Mouse (Mus musculus) limb, embryonic 12.5 days (tissue): ENCODE measurements around the gene Hip1. TPM values are rescaled to one million over a fixed set of nuclear protein-coding genes. Genes with fewer than 3 reads are reported as not detected.

Experiments
- ATAC-seq: fragments of 200-750 bp; cut with Nextera tagmentation; 2 replicates; pipeline ENCODE4 v1.8.0; 2017; ENCODE audit warnings: low read depth, moderate TSS enrichment; ENCODE audit not compliant: insufficient number of reproducible peaks, insufficient read depth, low FRiP score, low TSS enrichment
- H3K27ac ChIP-seq: fragments of 300-500 bp; sonication (generic); 2 replicates; pipeline ENCODE4 v1.5.1; 2016; ENCODE audit warnings: mild to moderate bottlenecking, moderate library complexity
- H3K27me3 ChIP-seq: fragments of 300-500 bp; sonication (generic); 2 replicates; pipeline ENCODE4 v1.6.1; 2016; ENCODE audit warnings: mild to moderate bottlenecking, moderate library complexity
- H3K36me3 ChIP-seq: fragments of 300-500 bp; sonication (generic); 2 replicates; pipeline ENCODE4 v1.6.1; 2016; ENCODE audit warnings: mild to moderate bottlenecking, moderate library complexity
- H3K4me1 ChIP-seq: fragments of 300-500 bp; sonication (generic); replicated peaks from 2 replicates; pipeline ENCODE4 v1.6.1; 2016
- H3K4me2 ChIP-seq: fragments of 300-500 bp; sonication (generic); 2 replicates; pipeline ENCODE4 v1.6.1; 2016; ENCODE audit warnings: mild to moderate bottlenecking, moderate library complexity
- H3K4me3 ChIP-seq: fragments of 300-500 bp; sonication (generic); replicated peaks from 2 replicates; pipeline ENCODE4 v1.5.1; 2016; ENCODE audit warnings: mild to moderate bottlenecking
- H3K9ac ChIP-seq: fragments of 300-500 bp; sonication (generic); replicated peaks from 2 replicates; pipeline ENCODE4 v1.6.1; 2016; ENCODE audit warnings: mild to moderate bottlenecking, moderate library complexity
- H3K9me3 ChIP-seq: fragments of 300-500 bp; sonication (generic); 2 replicates; pipeline ENCODE4 v1.6.1; 2016; ENCODE audit warnings: mild to moderate bottlenecking, moderate library complexity
- WGBS: fragments of 180-500 bp; shearing (Covaris S2); methylation state at CpG from one replicate; pipeline ENCODE4 v1.1.7; 2016; 5-methylcytosine and 5-hydroxymethylcytosine counted together
- polyA plus RNA-seq: library from polyadenylated mRNA; unstranded; fragments of >200 nt; fragmentation: Nextera tagmentation; extraction: Ambion mirVana; gene quantifications from 2 replicates; pipeline ENCODE4 v1.2.1, GENCODE M21; 2016

Gene Hip1
- 50.7 and 54.8 TPM in 2 replicates for polyA plus RNA-seq

DNA sequence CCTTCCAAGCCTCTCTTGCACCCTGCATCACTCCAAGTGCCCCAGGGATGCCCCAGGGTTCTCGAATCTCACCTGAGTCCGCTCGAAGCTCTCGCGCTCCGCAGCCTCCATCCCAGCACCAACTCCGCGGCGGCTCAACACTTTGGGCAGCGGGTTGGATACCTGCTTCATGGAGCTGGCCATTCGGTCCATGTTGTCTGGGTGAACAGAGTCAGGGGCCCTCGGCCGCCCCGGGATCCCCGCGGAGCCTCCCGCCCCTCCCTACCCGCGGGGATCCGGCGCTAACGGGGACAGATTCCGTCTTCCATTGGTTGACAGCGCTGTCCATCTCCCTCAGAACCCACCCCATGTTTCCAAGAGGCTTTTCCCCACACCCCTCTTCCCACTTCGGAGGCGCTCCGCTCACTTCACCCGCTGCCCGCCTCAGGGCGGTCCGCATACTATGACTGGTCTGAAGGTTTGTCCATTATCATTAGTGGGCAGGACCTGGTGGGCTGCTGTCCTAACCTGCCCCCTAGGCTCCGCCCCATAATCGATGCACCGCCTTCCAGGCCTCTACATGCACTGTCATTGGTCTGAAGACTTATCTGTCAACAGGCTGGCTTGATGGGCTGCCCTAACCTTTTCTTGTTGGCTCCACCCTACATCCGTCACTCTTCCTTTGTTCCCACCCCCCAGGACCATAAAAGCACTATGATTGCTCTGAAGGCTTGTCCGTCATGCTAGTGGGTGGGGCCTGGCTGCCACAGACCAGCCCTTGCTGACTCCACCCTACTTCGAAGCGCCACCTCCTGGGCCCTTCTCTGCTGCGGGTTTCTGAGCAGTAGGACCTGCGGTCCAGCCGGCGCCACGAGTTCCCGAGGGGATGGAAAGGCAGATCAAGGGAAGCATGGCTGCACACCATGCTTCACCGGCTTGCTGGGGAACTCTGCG lies at the start of gene Hip1:
Hip1 (minus strand) TSS at position 256 of the 933 bp plus-strand sequence.
- H3K4me3 ChIP-seq = peak within 1 kb of the TSS; percentile 69
- H3K4me1 ChIP-seq = peaks cover 18% of the 10 kb centered on the region
- under 1% methylated on average over 46 of the region's 46 CpGs for WGBS
- peak; percentile 100 for ATAC-seq
- H3K36me3 ChIP-seq = no peaks in the 10 kb centered on the region
- H3K9me3 ChIP-seq = no peaks in the 10 kb centered on the region
- peak within 1 kb of the TSS; percentile 46 for H3K27ac ChIP-seq
- peak within 1 kb of the TSS; percentile 92 for H3K4me2 ChIP-seq
- peaks cover 27% of the 10 kb centered on the region; the same call in 1 of the 2 replicates for H3K27me3 ChIP-seq
- H3K9ac ChIP-seq = peak within 1 kb of the TSS; percentile 73

DNA sequence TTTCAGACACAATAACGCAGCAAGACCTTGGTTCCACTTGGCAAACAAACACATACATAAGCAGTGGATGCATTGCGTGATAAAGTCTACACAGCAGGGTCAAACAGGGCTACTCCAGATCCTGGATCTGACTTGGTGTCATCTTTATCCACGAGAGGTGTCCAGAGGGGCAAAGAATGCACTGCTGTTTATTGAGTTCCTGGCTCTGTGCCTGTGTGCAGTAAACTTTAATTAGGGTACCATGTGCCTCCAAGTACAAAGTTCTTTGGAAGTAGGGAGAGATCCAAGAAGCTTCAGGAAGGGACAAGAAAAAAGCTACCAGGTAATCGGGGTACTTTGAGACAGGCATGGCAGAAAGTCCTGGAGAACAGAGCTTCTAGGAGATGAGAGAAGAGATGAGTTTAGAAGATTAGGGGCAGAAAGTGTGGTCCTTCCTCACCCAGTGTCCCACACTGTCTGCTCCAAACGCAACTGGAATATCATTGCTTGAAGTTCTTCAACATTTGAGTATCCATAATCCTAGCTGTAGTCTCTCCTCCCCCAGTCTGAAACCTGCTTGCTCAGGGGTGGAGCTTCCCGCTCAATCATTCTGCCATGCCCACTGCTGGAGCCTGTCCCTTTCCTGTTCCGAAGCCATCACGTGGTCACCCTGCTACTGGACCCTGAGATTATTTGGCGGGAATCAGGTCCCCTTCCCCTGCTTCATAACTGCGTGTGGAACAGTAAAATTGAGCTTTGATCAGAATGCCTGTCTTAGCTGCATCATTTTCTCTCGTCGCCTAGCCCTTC lies 45.3 kb upstream of the Hip1 start:
- Histone ChIP-seq H3K4me1 (no peaks in the 10 kb centered on the region), H3K27me3 (no peaks in the 10 kb centered on the region), H3K9me3 (peaks cover 8% of the 10 kb centered on the region; the same call in 1 of the 2 replicates), H3K27ac (no peak overlapping the region), H3K4me3 (no peak overlapping the region), H3K36me3 (no peaks in the 10 kb centered on the region), H3K4me2 (no peak overlapping the region), H3K9ac (no peak overlapping the region)
- WGBS = 77% methylated on average over 12 of the region's 12 CpGs
- no peak for ATAC-seq

DNA sequence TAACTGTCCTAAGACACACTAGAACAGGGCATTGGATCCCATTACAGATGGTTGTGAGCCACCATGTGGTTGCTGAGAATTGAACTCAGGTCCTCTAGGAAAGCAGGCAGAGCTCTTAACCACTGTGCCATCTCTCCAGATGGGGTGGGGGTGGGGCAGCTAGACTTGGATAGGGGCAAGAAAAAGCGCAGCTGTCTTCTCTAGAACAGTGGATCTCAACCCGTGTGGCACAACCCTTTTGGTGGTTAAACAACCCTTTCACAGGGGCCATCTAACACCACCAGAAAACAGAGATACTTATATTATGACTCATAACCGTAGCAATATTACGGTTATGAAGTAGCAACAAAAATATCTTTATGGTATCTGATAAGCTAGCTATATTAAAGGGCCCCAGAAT lies 42.8 kb upstream of the Hip1 start:
- no peak overlapping the region for H3K4me3 ChIP-seq
- H3K4me2 ChIP-seq = no peak overlapping the region
- no peak for ATAC-seq
- 85% methylated on average over 4 of the region's 4 CpGs for WGBS
- no peaks in the 10 kb centered on the region for H3K36me3 ChIP-seq
- no peaks in the 10 kb centered on the region for H3K4me1 ChIP-seq
- no peak overlapping the region for H3K9ac ChIP-seq
- H3K27ac ChIP-seq = no peak overlapping the region
- no peaks in the 10 kb centered on the region for H3K27me3 ChIP-seq
- peaks cover 8% of the 10 kb centered on the region; the same call in 1 of the 2 replicates for H3K9me3 ChIP-seq

DNA sequence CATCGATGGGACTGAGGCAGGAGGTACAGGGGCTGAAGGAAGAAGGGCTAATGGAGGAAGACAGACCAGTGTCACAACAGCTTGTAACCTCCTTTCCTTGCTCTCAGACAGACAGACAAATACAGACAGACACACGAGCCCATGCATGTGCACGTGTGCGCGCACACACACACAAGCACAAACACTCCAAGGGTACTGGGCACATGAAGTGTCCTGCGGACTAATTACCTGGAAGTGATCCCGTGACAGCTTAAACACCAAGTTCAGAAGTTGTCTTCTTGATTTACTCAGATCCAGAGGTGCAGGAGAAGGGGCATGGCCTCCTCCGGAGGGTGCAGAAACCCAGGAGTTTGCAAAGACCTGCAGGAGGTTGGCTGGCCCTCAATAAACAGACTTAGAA lies 40.8 kb upstream of the Hip1 start:
- ATAC-seq = no peak
- no peaks in the 10 kb centered on the region for H3K36me3 ChIP-seq
- 93% methylated on average over 8 of the region's 8 CpGs for WGBS

DNA sequence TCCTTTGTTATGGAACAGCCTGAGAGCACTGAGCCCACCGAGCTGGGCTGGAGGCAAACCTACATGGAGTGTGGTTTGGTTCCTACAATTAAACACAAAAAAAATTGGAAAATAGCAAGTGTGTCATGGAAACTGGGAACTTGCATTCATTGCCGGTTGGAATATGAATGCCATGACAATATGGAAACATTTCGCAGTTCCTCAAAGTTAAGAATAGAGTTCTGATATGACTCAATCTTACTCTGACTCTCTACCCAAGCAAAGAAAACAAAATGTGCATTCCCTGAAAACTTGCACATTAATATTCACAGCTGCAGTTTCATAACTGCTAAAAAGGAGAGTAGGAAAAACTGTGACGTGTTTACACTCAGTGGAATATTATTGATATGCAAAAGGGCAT lies 37.4 kb upstream of the Hip1 start:
- Histone ChIP-seq H3K36me3 (no peaks in the 10 kb centered on the region), H3K9me3 (no peaks in the 10 kb centered on the region), H3K4me3 (no peak overlapping the region), H3K27ac (no peak overlapping the region), H3K4me2 (no peak overlapping the region), H3K9ac (no peak overlapping the region), H3K4me1 (no peaks in the 10 kb centered on the region), H3K27me3 (no peaks in the 10 kb centered on the region)
- no peak for ATAC-seq
- WGBS = 89% methylated on average over 4 of the region's 4 CpGs

More for the DNA sequence above, 40.8 kb upstream of the Hip1 start:
- Histone ChIP-seq H3K4me2 (no peak overlapping the region), H3K27me3 (no peaks in the 10 kb centered on the region), H3K9ac (no peak overlapping the region), H3K27ac (no peak overlapping the region), H3K4me1 (no peaks in the 10 kb centered on the region), H3K9me3 (no peaks in the 10 kb centered on the region), H3K4me3 (no peak overlapping the region)

DNA sequence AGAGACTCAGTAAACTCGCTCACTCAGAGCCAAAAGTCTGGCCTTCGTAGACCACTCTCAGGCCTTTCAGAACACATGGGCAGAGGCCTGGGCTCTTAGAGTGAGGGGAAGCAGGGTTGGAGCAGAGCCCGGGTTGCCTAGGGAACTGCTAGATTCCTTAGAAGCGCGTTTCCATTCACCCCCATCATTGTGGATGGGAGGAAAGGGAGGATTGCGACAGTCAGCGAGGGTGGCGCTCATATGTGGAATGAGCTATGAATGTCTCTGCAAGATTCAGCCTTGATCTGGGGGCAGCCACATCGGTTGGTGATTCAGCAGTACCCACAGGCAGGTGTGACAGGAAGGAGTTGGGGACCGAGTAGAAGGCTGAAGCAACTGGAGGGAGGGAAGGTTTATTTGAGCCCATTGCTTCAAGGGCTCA lies 34.4 kb upstream of the Hip1 start:
- H3K4me3 ChIP-seq = no peak overlapping the region

DNA sequence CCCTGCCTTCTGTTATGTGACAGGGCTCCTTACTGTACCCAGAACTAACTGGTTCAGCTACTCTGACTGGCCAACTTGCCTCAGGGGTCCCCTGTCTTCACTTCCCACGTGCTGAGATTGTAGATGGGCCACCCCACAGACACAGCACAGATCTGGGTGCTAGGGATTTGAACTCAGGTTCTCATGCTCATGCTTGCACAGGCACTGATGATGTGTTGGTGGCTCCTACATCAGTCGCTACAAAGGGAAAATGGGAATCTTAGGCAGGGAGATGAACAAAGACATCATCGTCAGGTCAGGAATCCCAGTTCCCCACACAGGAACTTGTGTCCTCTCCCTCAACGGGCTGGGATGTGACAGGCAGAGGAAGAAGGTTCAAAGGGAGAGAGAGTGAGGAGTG lies 31.1 kb upstream of the Hip1 start:
- WGBS = 53% methylated on average over 4 of the region's 4 CpGs
- no peaks in the 10 kb centered on the region for H3K9me3 ChIP-seq
- no peaks in the 10 kb centered on the region for H3K4me1 ChIP-seq
- no peaks in the 10 kb centered on the region for H3K36me3 ChIP-seq
- no peak overlapping the region for H3K4me3 ChIP-seq
- H3K27ac ChIP-seq = no peak overlapping the region
- no peak overlapping the region for H3K4me2 ChIP-seq
- ATAC-seq = no peak
- H3K27me3 ChIP-seq = no peaks in the 10 kb centered on the region
- H3K9ac ChIP-seq = no peak overlapping the region

More for the DNA sequence above, 34.4 kb upstream of the Hip1 start:
- Histone ChIP-seq H3K27ac (no peak overlapping the region), H3K36me3 (no peaks in the 10 kb centered on the region), H3K27me3 (no peaks in the 10 kb centered on the region), H3K4me1 (no peaks in the 10 kb centered on the region), H3K9ac (no peak overlapping the region), H3K9me3 (no peaks in the 10 kb centered on the region), H3K4me2 (no peak overlapping the region)
- WGBS = 94% methylated on average over 10 of the region's 10 CpGs
- no peak for ATAC-seq

DNA sequence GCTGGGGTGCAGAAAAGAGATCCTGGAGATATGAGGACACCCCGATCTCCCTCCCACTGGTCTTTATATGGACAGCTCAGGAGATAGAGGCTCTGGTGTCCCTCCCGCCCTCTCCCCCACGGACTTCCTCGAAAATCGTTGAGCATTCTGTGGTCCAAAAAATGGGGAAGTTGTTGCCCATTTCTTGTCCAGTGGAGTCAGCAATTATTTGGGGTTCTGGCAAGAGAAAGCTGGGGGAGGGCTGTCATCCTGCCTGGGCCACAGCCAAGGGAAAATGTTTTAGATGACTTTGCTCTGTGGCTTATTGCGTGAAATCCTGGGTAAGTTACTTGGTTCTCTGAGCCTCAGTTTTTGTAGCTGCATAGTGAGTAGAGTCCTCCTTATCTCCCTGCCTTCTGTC lies 28.1 kb upstream of the Hip1 start, which contains the start of gene Ccl24:
Ccl24 (minus strand) TSS at position 44 of the 400 bp plus-strand sequence.
- WGBS = 86% methylated on average over 6 of the region's 6 CpGs
- Histone ChIP-seq H3K27ac (no peak within 1 kb of the TSS), H3K9ac (no peak within 1 kb of the TSS), H3K4me1 (no peaks in the 10 kb centered on the region), H3K36me3 (no peaks in the 10 kb centered on the region), H3K9me3 (no peaks in the 10 kb centered on the region), H3K4me3 (no peak within 1 kb of the TSS), H3K4me2 (no peak within 1 kb of the TSS), H3K27me3 (no peaks in the 10 kb centered on the region)
- no peak for ATAC-seq

DNA sequence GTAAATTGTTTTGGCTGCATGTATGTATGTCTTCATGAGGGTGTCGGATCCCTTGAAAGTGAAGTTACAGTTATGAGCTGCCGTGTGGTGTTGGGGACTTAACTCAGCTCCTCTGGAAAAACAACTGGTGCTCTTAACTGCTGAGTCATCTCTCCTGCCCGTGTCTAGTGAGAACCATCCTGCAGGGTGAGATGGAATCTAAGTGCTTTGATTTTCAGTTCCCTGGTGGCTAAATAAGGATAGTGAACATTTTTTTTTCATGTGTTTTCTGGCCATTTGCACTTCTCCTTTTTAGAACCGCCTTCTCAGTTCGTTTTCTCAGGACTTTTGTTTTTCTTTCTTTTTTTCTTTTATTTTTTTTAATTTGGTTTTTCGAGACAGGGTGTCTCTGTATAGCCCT lies 23.8 kb upstream of the Hip1 start:
- H3K27me3 ChIP-seq = no peaks in the 10 kb centered on the region
- no peak overlapping the region for H3K27ac ChIP-seq
- ATAC-seq = no peak
- H3K4me2 ChIP-seq = no peak overlapping the region
- 64% methylated on average over 6 of the region's 6 CpGs for WGBS
- H3K36me3 ChIP-seq = no peaks in the 10 kb centered on the region
- H3K4me3 ChIP-seq = no peak overlapping the region
- no peaks in the 10 kb centered on the region for H3K9me3 ChIP-seq
- H3K4me1 ChIP-seq = no peaks in the 10 kb centered on the region
- no peak overlapping the region for H3K9ac ChIP-seq

DNA sequence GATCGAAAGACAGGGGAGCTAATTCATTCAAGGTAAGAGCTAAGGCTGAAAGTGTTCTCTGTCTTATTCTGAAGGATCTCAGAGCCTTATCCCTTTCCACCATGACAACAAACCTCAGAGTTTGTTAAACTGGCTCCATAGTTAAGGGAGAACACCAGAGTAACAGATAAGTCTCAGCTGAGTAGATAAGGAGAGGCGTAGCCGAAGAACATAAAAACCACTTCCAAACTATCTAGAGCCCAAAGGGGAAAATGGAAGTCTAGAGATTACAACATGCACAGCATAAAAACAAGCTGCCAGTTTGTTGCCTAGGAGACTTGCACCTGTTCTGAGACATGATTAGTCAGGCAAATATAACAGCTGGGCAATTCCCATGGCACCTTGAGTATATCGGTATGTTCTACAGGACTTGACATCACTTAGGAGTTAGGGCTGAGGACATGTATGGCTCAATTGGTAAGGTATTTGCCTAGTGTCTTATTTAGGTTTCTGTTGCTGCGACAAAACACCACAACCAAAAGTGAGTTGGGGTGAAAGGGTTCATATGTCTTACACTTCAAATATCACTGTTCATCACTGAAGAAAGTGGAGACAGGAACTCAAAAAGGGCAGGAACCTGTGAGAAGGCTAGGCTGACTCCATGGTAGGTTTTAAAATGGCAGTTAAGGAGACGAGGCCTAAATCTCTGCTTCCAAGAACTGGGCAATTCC lies 22.8 kb upstream of the Hip1 start:
- WGBS = 87% methylated on average over 6 of the region's 6 CpGs
- no peak for ATAC-seq
- Histone ChIP-seq H3K4me2 (no peak overlapping the region), H3K9me3 (no peaks in the 10 kb centered on the region), H3K9ac (no peak overlapping the region), H3K27me3 (no peaks in the 10 kb centered on the region), H3K36me3 (no peaks in the 10 kb centered on the region), H3K4me1 (no peaks in the 10 kb centered on the region), H3K27ac (no peak overlapping the region), H3K4me3 (no peak overlapping the region)

DNA sequence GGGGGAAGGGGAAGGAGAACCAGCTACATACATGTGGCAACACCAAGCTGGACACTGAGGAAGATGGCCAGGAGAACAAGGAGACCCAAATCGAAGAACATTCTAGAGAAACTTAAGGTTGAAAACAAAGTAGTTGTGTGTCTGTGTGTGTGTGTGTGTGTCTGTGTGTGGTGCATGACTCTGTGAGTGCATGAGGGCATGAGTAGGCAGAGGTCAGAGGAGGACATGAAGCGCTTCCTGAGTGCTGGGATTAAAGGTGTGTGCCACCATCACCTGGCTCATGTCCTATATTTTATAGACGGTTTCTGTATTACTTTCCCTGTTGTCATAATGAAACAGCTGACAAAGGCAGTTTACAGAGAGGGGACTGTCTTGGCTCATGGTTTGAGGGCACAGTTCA lies 18.5 kb upstream of the Hip1 start, which contains the start of gene Ccl26:
Ccl26 (minus strand) TSS at position 101 of the 400 bp plus-strand sequence.
- WGBS = 86% methylated on average over 3 of the region's 3 CpGs

More for the DNA sequence above, 18.5 kb upstream of the Hip1 start, which contains the start of gene Ccl26:
- no peak for ATAC-seq
- no peak within 1 kb of the TSS for H3K27ac ChIP-seq
- H3K9me3 ChIP-seq = no peaks in the 10 kb centered on the region
- H3K36me3 ChIP-seq = no peaks in the 10 kb centered on the region
- H3K27me3 ChIP-seq = no peaks in the 10 kb centered on the region
- no peak within 1 kb of the TSS for H3K4me2 ChIP-seq
- no peaks in the 10 kb centered on the region for H3K4me1 ChIP-seq
- H3K9ac ChIP-seq = no peak within 1 kb of the TSS
- no peak within 1 kb of the TSS for H3K4me3 ChIP-seq
